In genomic region chr8:40089377-40089776, GRCm38 (mm10) we compare ENCODE assay signal across 21 mouse cellular contexts.
A peak's percentile ranks its signal among the peaks of the same experiment; 100 is the strongest.
DNase-seq lines count a peak whose midpoint lies in the region; ATAC-seq and TF ChIP-seq lines count a peak whose summit lies in the region.
"Had no signal": no experiment of that assay in that cellular context is flagged by ENCODE, and none has a peak within 500 bp of the region (broad histone marks: within the 10 kb centered on the region; RNA-seq: fewer than 3 reads in every experiment).

No protein-coding gene starts in this region.

- no peaks in the 10 kb centered on the region for H3K36me3 ChIP-seq in C2C12 (ENCODE audit: control insufficient read depth, insufficient read depth)
- no peaks in the 10 kb centered on the region for H3K36me3 ChIP-seq in myocyte (ENCODE audit: control insufficient read depth, insufficient read depth)
- H3K36me3 ChIP-seq in liver, embryonic 12.5 days: no peaks in the 10 kb centered on the region
- H3K36me3 ChIP-seq: embryonic facial prominence, embryonic 10.5 days; embryonic facial prominence, embryonic 12.5 days; forebrain, embryonic 15.5 days; G1E had no signal

- H3K4me1 ChIP-seq in liver, embryonic 12.5 days: no peaks in the 10 kb centered on the region
- H3K4me1 ChIP-seq: embryonic facial prominence, embryonic 10.5 days; embryonic facial prominence, embryonic 12.5 days; forebrain, embryonic 13.5 days; forebrain, embryonic 15.5 days had no signal

- H3K27me3 ChIP-seq in C2C12 (ENCODE audit: control insufficient read depth, insufficient read depth, insufficient read length): no peaks in the 10 kb centered on the region
- no peaks in the 10 kb centered on the region for H3K27me3 ChIP-seq in myocyte (ENCODE audit: control insufficient read depth, insufficient read depth, insufficient read length)
- no peaks in the 10 kb centered on the region for H3K27me3 ChIP-seq in liver, embryonic 12.5 days (replicated peaks)
- H3K27me3 ChIP-seq: embryonic facial prominence, embryonic 12.5 days; forebrain, embryonic 13.5 days; forebrain, embryonic 15.5 days had no signal

- no peaks in the 10 kb centered on the region for H3K9me3 ChIP-seq in liver, embryonic 12.5 days (replicated peaks)
- H3K9me3 ChIP-seq: embryonic facial prominence, embryonic 10.5 days; embryonic facial prominence, embryonic 12.5 days; forebrain, embryonic 13.5 days; forebrain, embryonic 15.5 days; G1E had no signal

- ATAC-seq in liver, embryonic 12.5 days: no peak
- ATAC-seq: activated CD4-positive, CD25-positive, alpha-beta regulatory T cell, adult 4 months; forebrain, embryonic 13.5 days; forebrain, embryonic 15.5 days; forebrain, postnatal 0 days; Patski had no signal

- no peak overlapping the region for H3K9ac ChIP-seq in liver, embryonic 12.5 days
- H3K9ac ChIP-seq: embryonic facial prominence, embryonic 12.5 days; forebrain, embryonic 13.5 days; forebrain, embryonic 15.5 days; forebrain, postnatal 0 days had no signal

- 68% methylated on average over 4 of the region's 4 CpGs for WGBS in liver, embryonic 12.5 days (ENCODE audit: insufficient replicate concordance)

- no peak overlapping the region for H3K4me3 ChIP-seq in C2C12 (ENCODE audit: insufficient read depth, poor library complexity, severe bottlenecking)
- no peak overlapping the region for H3K4me3 ChIP-seq in myocyte
- no peak overlapping the region for H3K4me3 ChIP-seq in liver, embryonic 12.5 days
- H3K4me3 ChIP-seq: embryonic facial prominence, embryonic 10.5 days; embryonic facial prominence, embryonic 12.5 days; forebrain, embryonic 13.5 days; forebrain, embryonic 15.5 days had no signal

- TF ChIP-seq POLR2A in myocyte (IDR thresholded peaks at IDR 0.05; ENCODE audit: insufficient read length, low read depth): no peak

- no peaks in the 10 kb centered on the region for H3K79me2 ChIP-seq in C2C12 (ENCODE audit: control insufficient read depth, insufficient read depth)
- H3K79me2 ChIP-seq in myocyte (ENCODE audit: control insufficient read depth, insufficient read depth): no peaks in the 10 kb centered on the region

- peak; percentile 4 for DNase-seq in 3134 (ENCODE audit: extremely low read depth, insufficient read length, low spot score)
- DNase-seq in cerebellum, adult 11-12 months: no peak
- DNase-seq: adrenal gland, adult 8-10 months; adrenal gland, postnatal 14 days; adrenal gland, postnatal 36 days; B cell, adult 2 months; cerebellum, adult 18-20 months; cerebellum, adult 8-10 months; cerebellum, adult 9-11 months; cerebellum, postnatal 25 days; forebrain, postnatal 0 days had no signal

- H3ac ChIP-seq in C2C12 (ENCODE audit: control insufficient read depth, insufficient read length, low read depth): no peak overlapping the region
- H3ac ChIP-seq in myocyte (ENCODE audit: control insufficient read depth, insufficient read length): no peak overlapping the region

- H3K79me3 ChIP-seq in C2C12 (ENCODE audit: low read depth): no peaks in the 10 kb centered on the region

- no peak for TF ChIP-seq CTCF in C2C12 (IDR thresholded peaks at IDR 0.05; ENCODE audit: control insufficient read depth, insufficient read depth, insufficient read length)

- H3K27ac ChIP-seq in liver, embryonic 12.5 days: no peak overlapping the region
- H3K27ac ChIP-seq: embryonic facial prominence, embryonic 10.5 days; embryonic facial prominence, embryonic 12.5 days; forebrain, embryonic 13.5 days; forebrain, embryonic 15.5 days had no signal

- H3K4me2 ChIP-seq in myocyte (ENCODE audit: low read depth): peak overlapping the region; percentile 47
- no peak overlapping the region for H3K4me2 ChIP-seq in liver, embryonic 12.5 days
- H3K4me2 ChIP-seq: embryonic facial prominence, embryonic 12.5 days; forebrain, embryonic 13.5 days; forebrain, embryonic 15.5 days had no signal

TF ChIP-seq in C2C12, 6 proteins besides CTCF, POLR2A, EP300 and RAD21:
- TF ChIP-seq CEBPB (IDR thresholded peaks at IDR 0.05; ENCODE audit: low read depth) (peak; percentile 18), MYOD1 (IDR thresholded peaks at IDR 0.05; ENCODE audit: control insufficient read depth, insufficient read length, low read depth) (no peak), USF1 (IDR thresholded peaks at IDR 0.05; ENCODE audit: low read depth) (peak; percentile 81), MAX (IDR thresholded peaks at IDR 0.05) (peak; percentile 85), FOSL1 (IDR thresholded peaks at IDR 0.05; ENCODE audit: insufficient read depth, low read length, poor library complexity, severe bottlenecking) (no peak), MYOG (IDR thresholded peaks at IDR 0.05; ENCODE audit: control insufficient read depth, extremely low read depth, insufficient read length) (no peak)

TF ChIP-seq in myocyte, 11 proteins besides CTCF, POLR2A, EP300 and RAD21:
- no peak for TF ChIP-seq MAX (IDR thresholded peaks at IDR 0.05; ENCODE audit: low read depth)
- TF ChIP-seq USF1 (IDR thresholded peaks at IDR 0.05; ENCODE audit: low read depth): peak; percentile 61
